Mouse (Mus musculus) embryo, embryonic 9.5 days (tissue): ENCODE measurements around the gene Mief1.

Source experiments
- DNase-seq: peaks from one replicate; pipeline ENCODE4 v3.0.0-alpha.2; 2017; ENCODE audit errors: extremely low spot score

The Mief1 gene

GRCm38 (mm10) chr15:80233733-80234509 lies at the start of gene Mief1:
Gene Mief1 (plus strand): TSS chr15:80234018.
- peak; percentile 99 for DNase-seq

- no peak for DNase-seq
Measured at GRCm38 (mm10) chr15:80188927-80189326, 44.9 kb upstream of the Mief1 start.

- no peak for DNase-seq
Measured at GRCm38 (mm10) chr15:80190075-80190474, 43.7 kb upstream of the Mief1 start.

GRCm38 (mm10) chr15:80191585-80192245 lies 42.1 kb upstream of the Mief1 start:
- DNase-seq = no peak

- no peak for DNase-seq
Measured at GRCm38 (mm10) chr15:80192246-80192585, 41.6 kb upstream of the Mief1 start.

GRCm38 (mm10) chr15:80192847-80193246 lies 41.0 kb upstream of the Mief1 start:
- DNase-seq = no peak

- DNase-seq = no peak
Measured at GRCm38 (mm10) chr15:80199556-80199955, 34.3 kb upstream of the Mief1 start.

- DNase-seq = no peak
Measured at GRCm38 (mm10) chr15:80202111-80202775, 31.6 kb upstream of the Mief1 start.

GRCm38 (mm10) chr15:80203406-80203805 lies 30.4 kb upstream of the Mief1 start:
- DNase-seq = no peak

- DNase-seq = no peak
Measured at GRCm38 (mm10) chr15:80206057-80206565, 27.7 kb upstream of the Mief1 start.

- DNase-seq = no peak
Measured at GRCm38 (mm10) chr15:80208446-80208845, 25.4 kb upstream of the Mief1 start.

GRCm38 (mm10) chr15:80213688-80214087 lies 20.1 kb upstream of the Mief1 start:
- no peak for DNase-seq

- no peak for DNase-seq
Measured at GRCm38 (mm10) chr15:80215716-80216479, 17.9 kb upstream of the Mief1 start.

- no peak for DNase-seq
Measured at GRCm38 (mm10) chr15:80216480-80216820, 17.4 kb upstream of the Mief1 start.

- DNase-seq = no peak
Measured at GRCm38 (mm10) chr15:80217476-80217875, 16.3 kb upstream of the Mief1 start.

- peak; percentile 46 for DNase-seq
Measured at GRCm38 (mm10) chr15:80219211-80219610, 14.6 kb upstream of the Mief1 start.

- DNase-seq = no peak
Measured at GRCm38 (mm10) chr15:80219705-80220657, 13.8 kb upstream of the Mief1 start.

GRCm38 (mm10) chr15:80221031-80221430 lies 12.8 kb upstream of the Mief1 start:
- DNase-seq = no peak

- DNase-seq = no peak
Measured at GRCm38 (mm10) chr15:80223751-80224150, 10.1 kb upstream of the Mief1 start.

- DNase-seq = peak; percentile 77
Measured at GRCm38 (mm10) chr15:80225208-80225607, 8.6 kb upstream of the Mief1 start.

- DNase-seq = peak; percentile 63
Measured at GRCm38 (mm10) chr15:80225796-80226195, 8.0 kb upstream of the Mief1 start.
